Mouse (Mus musculus): ENCODE results near the gene 1700018B08Rik.

DNA sequence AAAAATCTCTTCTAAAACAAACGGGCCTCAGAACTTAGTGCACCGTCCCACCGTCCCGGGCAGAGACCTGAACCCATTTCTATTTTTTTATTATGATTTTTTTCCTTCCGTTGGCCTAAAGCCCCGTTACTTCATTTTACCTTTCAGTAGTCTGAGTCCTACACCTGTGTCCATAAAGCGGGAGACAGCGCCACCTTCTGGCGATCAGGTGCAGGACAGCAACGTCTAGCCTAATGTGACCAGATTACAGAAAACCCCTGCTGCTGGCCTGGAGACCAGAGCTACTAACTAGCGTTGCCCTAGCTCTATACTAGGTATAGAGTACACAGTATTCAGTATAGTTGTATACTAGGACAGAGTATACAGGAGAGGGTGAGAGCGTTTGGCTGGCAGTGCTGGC is 30.7 kb downstream of the 1700018B08Rik start:
- TF ChIP-seq CTCF (conservative IDR thresholded peaks at IDR 0.05; ENCODE audit: low read length): peak; percentile 87
- no peak for TF ChIP-seq POU5F1 (IDR thresholded peaks at IDR 0.05; ENCODE audit: borderline replicate concordance, low read length)
